Mouse (Mus musculus) kidney, embryonic 16.5 days (tissue): ENCODE results near the gene Pa2g4. TPM values are rescaled to one million over a fixed set of nuclear protein-coding genes. Genes with fewer than 3 reads are reported as not detected.

ENCODE experiments used
- ATAC-seq: fragments of 200-750 bp; cut with Nextera tagmentation; 2 replicates; pipeline ENCODE4 v1.8.0; 2017; ENCODE audit warnings: moderate TSS enrichment; ENCODE audit not compliant: low FRiP score, low TSS enrichment
- H3K27ac ChIP-seq: fragments of 300-500 bp; sonication (generic); 2 replicates; pipeline ENCODE4 v1.5.1; 2014; ENCODE audit warnings: low read length
- H3K27me3 ChIP-seq: fragments of 300-500 bp; sonication (generic); 2 replicates; pipeline ENCODE4 v1.6.1; 2014; ENCODE audit warnings: low read length, control low read depth, mixed read lengths; ENCODE audit not compliant: insufficient read depth
- H3K36me3 ChIP-seq: fragments of 300-500 bp; sonication (generic); 2 replicates; pipeline ENCODE4 v1.6.1; 2014; ENCODE audit warnings: low read length, control low read depth, mixed read lengths; ENCODE audit not compliant: insufficient read depth
- H3K4me1 ChIP-seq: fragments of 300-500 bp; sonication (generic); 2 replicates; pipeline ENCODE4 v1.6.1; 2014; ENCODE audit warnings: low read length, control low read depth, mixed read lengths; ENCODE audit not compliant: insufficient read depth
- H3K4me2 ChIP-seq: fragments of 300-500 bp; sonication (generic); replicated peaks from 2 replicates; pipeline ENCODE4 v1.6.1; 2014; ENCODE audit warnings: low read depth, low read length
- H3K4me3 ChIP-seq: fragments of 300-500 bp; sonication (generic); 2 replicates; pipeline ENCODE4 v1.5.1; 2014; ENCODE audit warnings: mild to moderate bottlenecking, low read length
- H3K9ac ChIP-seq: fragments of 300-500 bp; sonication (generic); replicated peaks from 2 replicates; pipeline ENCODE4 v1.6.1; 2014; ENCODE audit warnings: low read length
- H3K9me3 ChIP-seq: fragments of 300-500 bp; sonication (generic); 2 replicates; pipeline ENCODE4 v1.6.1; 2016; ENCODE audit warnings: low read length, control low read depth
- WGBS: fragments of 180-500 bp; shearing (Covaris S2); extraction: QIAGEN DNeasy Blood & Tissue Kit; methylation state at CpG from one replicate; pipeline ENCODE4 v1.1.7; 2014; 5-methylcytosine and 5-hydroxymethylcytosine counted together
- polyA plus RNA-seq: library from polyadenylated mRNA; unstranded; fragments of >200 nt; fragmentation: Nextera tagmentation; extraction: Ambion mirVana; gene quantifications from 2 replicates; pipeline ENCODE4 v1.2.1, GENCODE M21; 2015

Gene Pa2g4
- polyA plus RNA-seq, 1 experiment from 2014 or later: 203 TPM

- no peak for ATAC-seq
- 92% methylated on average over 37 of the region's 37 CpGs for WGBS
- H3K36me3 ChIP-seq: peaks cover 37% of the 10 kb centered on the region
- H3K4me3 ChIP-seq: no peak overlapping the region
- no peak overlapping the region for H3K27ac ChIP-seq
- no peaks in the 10 kb centered on the region for H3K27me3 ChIP-seq
- no peaks in the 10 kb centered on the region for H3K9me3 ChIP-seq
- H3K4me2 ChIP-seq: no peak overlapping the region
- H3K9ac ChIP-seq: no peak overlapping the region
- H3K4me1 ChIP-seq: peaks cover 6% of the 10 kb centered on the region
Measured at GRCm38 (mm10) chr10:128544674-128545569, 20.9 kb downstream of the Pa2g4 start.

- 95% methylated on average over 15 of the region's 15 CpGs for WGBS
- Histone ChIP-seq H3K27ac (no peak overlapping the region), H3K9me3 (no peaks in the 10 kb centered on the region), H3K4me1 (peaks cover 6% of the 10 kb centered on the region), H3K9ac (no peak overlapping the region), H3K4me3 (no peak overlapping the region), H3K4me2 (no peak overlapping the region), H3K27me3 (no peaks in the 10 kb centered on the region), H3K36me3 (peaks cover 37% of the 10 kb centered on the region)
- ATAC-seq: no peak
Measured at GRCm38 (mm10) chr10:128544151-128544657, 21.6 kb downstream of the Pa2g4 start.

- 65% methylated on average over 2 of the region's 2 CpGs for WGBS
- no peak overlapping the region for H3K4me2 ChIP-seq
- H3K9ac ChIP-seq: no peak overlapping the region
- H3K9me3 ChIP-seq: no peaks in the 10 kb centered on the region
- no peak for ATAC-seq
- no peak overlapping the region for H3K4me3 ChIP-seq
- H3K36me3 ChIP-seq: peaks cover 37% of the 10 kb centered on the region
- peaks cover 6% of the 10 kb centered on the region for H3K4me1 ChIP-seq
- no peak overlapping the region for H3K27ac ChIP-seq
- no peaks in the 10 kb centered on the region for H3K27me3 ChIP-seq
Measured at GRCm38 (mm10) chr10:128543100-128543499, 22.7 kb downstream of the Pa2g4 start.

DNA sequence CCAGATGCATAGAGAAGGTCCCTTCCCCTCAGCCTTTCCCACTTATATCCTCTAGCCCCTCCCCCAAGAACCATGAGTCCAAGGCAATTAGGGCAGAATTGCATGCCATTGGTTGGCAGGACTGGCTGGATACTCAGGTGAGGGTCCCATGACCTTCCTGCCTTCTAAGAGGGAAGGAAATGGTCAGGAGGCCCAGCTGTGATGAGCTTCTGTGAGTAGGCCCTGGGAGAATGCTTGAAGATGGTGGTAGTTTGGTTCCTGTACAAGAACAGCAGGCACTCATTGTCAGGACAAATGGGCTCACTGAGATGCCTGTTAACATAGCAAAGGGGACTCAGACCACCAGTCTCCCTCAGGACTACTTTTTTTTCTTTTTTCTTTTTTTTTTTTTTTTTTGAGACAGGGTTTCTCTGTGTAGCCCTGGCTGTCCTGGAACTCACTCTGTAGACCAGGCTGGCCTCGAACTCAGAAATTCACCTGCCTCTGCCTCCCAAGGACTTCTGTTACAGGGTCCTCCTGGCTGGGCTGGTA, 27.4 kb downstream of the Pa2g4 start:
- Histone ChIP-seq H3K9me3 (no peaks in the 10 kb centered on the region), H3K36me3 (peaks cover 13% of the 10 kb centered on the region), H3K9ac (no peak overlapping the region), H3K4me3 (no peak overlapping the region), H3K27ac (no peak overlapping the region), H3K4me1 (peaks cover 3% of the 10 kb centered on the region; the same call in 1 of the 2 replicates), H3K27me3 (no peaks in the 10 kb centered on the region), H3K4me2 (no peak overlapping the region)
- 83% methylated on average over 1 of the region's 1 CpGs for WGBS
- ATAC-seq: no peak

DNA sequence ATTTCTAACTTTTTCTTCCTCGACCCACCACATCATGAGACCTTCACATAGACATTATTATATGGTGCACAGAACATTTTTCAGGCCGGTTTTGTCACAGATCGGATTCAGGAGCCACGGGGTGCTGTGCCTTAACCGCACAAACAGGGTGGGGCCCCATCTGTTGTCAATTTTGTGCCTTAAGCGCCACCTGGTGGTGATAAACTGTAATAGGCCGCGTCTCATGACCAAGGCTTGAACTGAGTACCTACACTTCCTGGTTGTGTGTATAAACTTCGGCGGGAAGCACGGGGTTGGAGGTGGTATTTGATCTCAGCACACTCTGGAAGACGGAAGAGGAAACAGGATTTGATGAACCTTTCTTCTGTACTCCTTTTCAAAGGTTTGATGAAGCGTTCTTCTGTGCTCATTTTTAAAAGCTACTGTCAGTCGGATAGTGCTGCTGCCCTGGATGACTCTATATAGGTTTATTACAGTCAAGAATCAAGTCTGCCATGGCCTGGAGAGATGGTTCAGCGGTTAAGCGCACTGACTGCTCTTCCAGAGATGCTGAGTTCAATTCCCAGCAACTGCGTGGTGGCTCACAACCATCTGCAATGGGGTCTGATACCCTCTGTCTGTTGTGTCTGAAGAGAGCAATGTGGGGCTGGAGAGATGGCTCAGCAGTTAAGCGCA, 29.4 kb downstream of the Pa2g4 start:
- H3K36me3 ChIP-seq: no peaks in the 10 kb centered on the region
- H3K4me2 ChIP-seq: peak overlapping the region; percentile 44
- 13% methylated on average over 18 of the region's 18 CpGs for WGBS
- H3K9ac ChIP-seq: peak overlapping the region; percentile 54
- no peaks in the 10 kb centered on the region for H3K9me3 ChIP-seq
- peak; percentile 94 for ATAC-seq
- H3K27me3 ChIP-seq: no peaks in the 10 kb centered on the region
- H3K4me1 ChIP-seq: peaks cover 3% of the 10 kb centered on the region; the same call in 1 of the 2 replicates
- H3K27ac ChIP-seq: peak overlapping the region; percentile 7
- peak overlapping the region; percentile 33 for H3K4me3 ChIP-seq

- H3K4me2 ChIP-seq: peak overlapping the region; percentile 44
- no peak; the same call in 1 of the 2 replicates for ATAC-seq
- peak overlapping the region; percentile 7; the same call in 1 of the 2 replicates for H3K27ac ChIP-seq
- H3K9ac ChIP-seq: peak overlapping the region; percentile 47
- H3K4me3 ChIP-seq: peak overlapping the region; percentile 33
- H3K9me3 ChIP-seq: no peaks in the 10 kb centered on the region
- H3K4me1 ChIP-seq: peaks cover 3% of the 10 kb centered on the region; the same call in 1 of the 2 replicates
- H3K27me3 ChIP-seq: no peaks in the 10 kb centered on the region
- no peaks in the 10 kb centered on the region for H3K36me3 ChIP-seq
- WGBS: 68% methylated on average over 4 of the region's 4 CpGs
Measured at GRCm38 (mm10) chr10:128535624-128536265, 30.0 kb downstream of the Pa2g4 start.

DNA sequence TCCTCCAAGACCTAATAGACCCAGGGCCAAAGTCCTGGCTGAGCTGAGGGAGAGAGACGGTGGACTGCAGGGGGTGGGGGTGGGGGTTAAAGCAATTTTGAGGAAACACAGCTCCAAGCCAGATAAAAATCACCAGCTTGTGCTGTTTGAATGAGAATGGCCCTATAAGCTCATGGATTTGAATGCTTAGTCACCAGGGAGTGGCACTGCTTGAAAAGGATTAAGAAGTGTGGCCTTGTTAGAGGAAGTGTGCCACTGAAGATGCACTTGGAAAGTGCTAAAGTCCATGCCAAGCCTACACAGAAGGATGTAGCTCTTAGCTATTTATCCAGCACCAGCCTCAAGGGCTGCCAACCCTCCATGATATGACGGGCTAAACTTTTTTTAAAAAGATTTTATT, 30.6 kb downstream of the Pa2g4 start:
- 85% methylated on average over 2 of the region's 2 CpGs for WGBS
- ATAC-seq: no peak
- no peaks in the 10 kb centered on the region for H3K9me3 ChIP-seq

GRCm38 (mm10) chr10:128526366-128527356, 39.1 kb downstream of the Pa2g4 start:
- no peaks in the 10 kb centered on the region for H3K36me3 ChIP-seq
- H3K27ac ChIP-seq: peak overlapping the region; percentile 35
- H3K27me3 ChIP-seq: no peaks in the 10 kb centered on the region
- peaks cover 13% of the 10 kb centered on the region for H3K4me1 ChIP-seq
- WGBS: 29% methylated on average over 28 of the region's 28 CpGs
- H3K9me3 ChIP-seq: no peaks in the 10 kb centered on the region
- peak overlapping the region; percentile 100 for H3K4me2 ChIP-seq
- H3K4me3 ChIP-seq: peak overlapping the region; percentile 84
- no peak for ATAC-seq
- peak overlapping the region; percentile 45 for H3K9ac ChIP-seq

More for the DNA sequence above, 30.6 kb downstream of the Pa2g4 start:
- Histone ChIP-seq H3K9ac (no peak overlapping the region), H3K36me3 (no peaks in the 10 kb centered on the region), H3K27me3 (no peaks in the 10 kb centered on the region), H3K27ac (no peak overlapping the region), H3K4me2 (no peak overlapping the region), H3K4me3 (no peak overlapping the region), H3K4me1 (peaks cover 3% of the 10 kb centered on the region; the same call in 1 of the 2 replicates)
